Mouse (Mus musculus) thymus, postnatal 0 days (tissue): ENCODE results near the gene Ntm. TPM values are rescaled to one million over a fixed set of nuclear protein-coding genes. Genes with fewer than 3 reads are reported as not detected.

Source experiments
- DNase-seq: peaks from one replicate; pipeline ENCODE4 v3.0.0-alpha.2; 2015; ENCODE audit warnings: low spot score
- polyA plus RNA-seq: library from polyadenylated mRNA; unstranded; fragments of >200 nt; fragmentation: Nextera tagmentation; extraction: Ambion mirVana; gene quantifications from 2 replicates; pipeline ENCODE4 v1.2.1, GENCODE M21; 2015

Gene Ntm
- polyA plus RNA-seq, 1 experiment from 2014 or later: 0.74 TPM

- no peak for DNase-seq
These were observed 768.7 kb downstream of the Ntm start for GRCm38 (mm10) chr9:29194265-29194664.

GRCm38 (mm10) chr9:29183011-29183410 is 779.9 kb downstream of the Ntm start:
- no peak for DNase-seq

GRCm38 (mm10) chr9:29181661-29182060 is 781.3 kb downstream of the Ntm start:
- DNase-seq: no peak

- DNase-seq: no peak
These were observed 797.2 kb downstream of the Ntm start for GRCm38 (mm10) chr9:29165731-29166130.

- DNase-seq: no peak
These were observed 801.8 kb downstream of the Ntm start for GRCm38 (mm10) chr9:29161059-29161642.

GRCm38 (mm10) chr9:29145901-29146300 is 817.0 kb downstream of the Ntm start:
- no peak for DNase-seq

GRCm38 (mm10) chr9:29136039-29136438 is 826.9 kb downstream of the Ntm start:
- DNase-seq: no peak

- DNase-seq: no peak
These were observed 832.1 kb downstream of the Ntm start for GRCm38 (mm10) chr9:29130717-29131292.

GRCm38 (mm10) chr9:29130316-29130715 is 832.6 kb downstream of the Ntm start:
- DNase-seq: no peak

- no peak for DNase-seq
These were observed 834.5 kb downstream of the Ntm start for GRCm38 (mm10) chr9:29128416-29128815.

GRCm38 (mm10) chr9:29124455-29124854 is 838.5 kb downstream of the Ntm start:
- DNase-seq: no peak

GRCm38 (mm10) chr9:29123828-29124227 is 839.1 kb downstream of the Ntm start:
- no peak for DNase-seq

GRCm38 (mm10) chr9:29117561-29118112 is 845.3 kb downstream of the Ntm start:
- no peak for DNase-seq

- DNase-seq: no peak
These were observed 847.6 kb downstream of the Ntm start for GRCm38 (mm10) chr9:29115337-29115736.

- no peak for DNase-seq
These were observed 856.2 kb downstream of the Ntm start for GRCm38 (mm10) chr9:29106771-29107170.

- DNase-seq: no peak
These were observed 858.5 kb downstream of the Ntm start for GRCm38 (mm10) chr9:29104442-29104841.

- DNase-seq: no peak
These were observed 858.9 kb downstream of the Ntm start for GRCm38 (mm10) chr9:29103993-29104392.

- no peak for DNase-seq
These were observed 862.3 kb downstream of the Ntm start for GRCm38 (mm10) chr9:29100624-29101023.

GRCm38 (mm10) chr9:29092443-29092842 is 870.5 kb downstream of the Ntm start:
- no peak for DNase-seq

GRCm38 (mm10) chr9:29088657-29089056 is 874.3 kb downstream of the Ntm start:
- no peak for DNase-seq

- no peak for DNase-seq
These were observed 875.3 kb downstream of the Ntm start for GRCm38 (mm10) chr9:29087656-29088055.

GRCm38 (mm10) chr9:29087171-29087570 is 875.8 kb downstream of the Ntm start:
- DNase-seq: no peak

GRCm38 (mm10) chr9:29075924-29076577 is 886.9 kb downstream of the Ntm start:
- DNase-seq: no peak
